Mouse (Mus musculus): ENCODE data around the gene Abcg1.

Abcg1 gene

GRCm38 (mm10) chr17:31086196-31086595, 28.7 kb downstream of the Abcg1 start:
- TF ChIP-seq GATA4 (IDR thresholded peaks at IDR 0.05; ENCODE audit: insufficient replicate concordance, low read length): no peak

- no peak for TF ChIP-seq GATA4 (IDR thresholded peaks at IDR 0.05; ENCODE audit: insufficient replicate concordance, low read length)
Measured at GRCm38 (mm10) chr17:31088711-31089110, 31.2 kb downstream of the Abcg1 start.

- TF ChIP-seq GATA4 (IDR thresholded peaks at IDR 0.05; ENCODE audit: insufficient replicate concordance, low read length): no peak; the same call in 1 of the 2 replicates
Measured at GRCm38 (mm10) chr17:31089848-31090247, 32.4 kb downstream of the Abcg1 start.

- no peak for TF ChIP-seq GATA4 (IDR thresholded peaks at IDR 0.05; ENCODE audit: insufficient replicate concordance, low read length)
Measured at GRCm38 (mm10) chr17:31091023-31091735, 33.7 kb downstream of the Abcg1 start.

- no peak for TF ChIP-seq GATA4 (IDR thresholded peaks at IDR 0.05; ENCODE audit: insufficient replicate concordance, low read length)
Measured at GRCm38 (mm10) chr17:31094781-31095180, 37.3 kb downstream of the Abcg1 start.

GRCm38 (mm10) chr17:31095570-31095969, 38.1 kb downstream of the Abcg1 start:
- no peak for TF ChIP-seq GATA4 (IDR thresholded peaks at IDR 0.05; ENCODE audit: insufficient replicate concordance, low read length)

- TF ChIP-seq GATA4 (IDR thresholded peaks at IDR 0.05; ENCODE audit: insufficient replicate concordance, low read length): no peak
Measured at GRCm38 (mm10) chr17:31096893-31097292, 39.4 kb downstream of the Abcg1 start.

GRCm38 (mm10) chr17:31098788-31099187, 41.3 kb downstream of the Abcg1 start:
- no peak for TF ChIP-seq GATA4 (IDR thresholded peaks at IDR 0.05; ENCODE audit: insufficient replicate concordance, low read length)

- TF ChIP-seq GATA4 (IDR thresholded peaks at IDR 0.05; ENCODE audit: insufficient replicate concordance, low read length): no peak
Measured at GRCm38 (mm10) chr17:31103007-31103570, 45.6 kb downstream of the Abcg1 start.

GRCm38 (mm10) chr17:31103823-31104222, 46.3 kb downstream of the Abcg1 start:
- no peak for TF ChIP-seq GATA4 (IDR thresholded peaks at IDR 0.05; ENCODE audit: insufficient replicate concordance, low read length)

- TF ChIP-seq GATA4 (IDR thresholded peaks at IDR 0.05; ENCODE audit: insufficient replicate concordance, low read length): no peak
Measured at GRCm38 (mm10) chr17:31108388-31108787, 50.9 kb downstream of the Abcg1 start.

GRCm38 (mm10) chr17:31113191-31113856, 55.8 kb downstream of the Abcg1 start:
- no peak for TF ChIP-seq GATA4 (IDR thresholded peaks at IDR 0.05; ENCODE audit: insufficient replicate concordance, low read length)

- TF ChIP-seq GATA4 (IDR thresholded peaks at IDR 0.05; ENCODE audit: insufficient replicate concordance, low read length): no peak
Measured at GRCm38 (mm10) chr17:31116063-31116462, 58.6 kb downstream of the Abcg1 start.

GRCm38 (mm10) chr17:31117946-31118345, 60.5 kb downstream of the Abcg1 start:
- TF ChIP-seq GATA4 (IDR thresholded peaks at IDR 0.05; ENCODE audit: insufficient replicate concordance, low read length): no peak

- no peak for TF ChIP-seq GATA4 (IDR thresholded peaks at IDR 0.05; ENCODE audit: insufficient replicate concordance, low read length)
Measured at GRCm38 (mm10) chr17:31119429-31119828, 62.0 kb downstream of the Abcg1 start.

- TF ChIP-seq GATA4 (IDR thresholded peaks at IDR 0.05; ENCODE audit: insufficient replicate concordance, low read length): no peak
Measured at GRCm38 (mm10) chr17:31121975-31122374, 64.5 kb downstream of the Abcg1 start.
